In genomic region chr13:100744036-100744744, GRCm38 (mm10) we compare ENCODE assay signal across 8 mouse cellular contexts. TPM values are rescaled to one million over a fixed set of nuclear protein-coding genes. Genes with fewer than 3 reads are reported as not detected.
DNase-seq lines count a peak whose midpoint lies in the region; ATAC-seq lines count a peak whose summit lies in the region.

Mrps36 (minus strand) TSS chr13:100744659.

- peaks cover 17% of the 10 kb centered on the region for H3K4me1 ChIP-seq in heart, embryonic 13.5 days
- H3K4me1 ChIP-seq in liver, embryonic 12.5 days: peaks cover 76% of the 10 kb centered on the region
- peaks cover 8% of the 10 kb centered on the region; the same call in 1 of the 2 replicates for H3K4me1 ChIP-seq in stomach, embryonic 15.5 days

- DNase-seq in CD4-positive helper T cell, adult 2 months (ENCODE audit: low read depth, low spot score): peak; percentile 90
- peak; percentile 78 for DNase-seq in brain, embryonic 18.5 days (ENCODE audit: low read depth, low spot score)
- peak; percentile 96 for DNase-seq in kidney, postnatal 10 days
- DNase-seq in natural killer cell, adult 2 months (ENCODE audit: low spot score in 2 of 2): peak; percentile 88 to 90

- H3K36me3 ChIP-seq in heart, embryonic 13.5 days: peaks cover 16% of the 10 kb centered on the region
- peaks cover 13% of the 10 kb centered on the region for H3K36me3 ChIP-seq in liver, embryonic 12.5 days
- no peaks in the 10 kb centered on the region for H3K36me3 ChIP-seq in stomach, embryonic 15.5 days

- peak within 1 kb of the TSS; percentile 89 for H3K9ac ChIP-seq in heart, embryonic 13.5 days
- H3K9ac ChIP-seq in liver, embryonic 12.5 days: peak within 1 kb of the TSS; percentile 86
- peak within 1 kb of the TSS; percentile 77 for H3K9ac ChIP-seq in stomach, embryonic 15.5 days

- H3K27ac ChIP-seq in heart, embryonic 13.5 days (replicated peaks): peak within 1 kb of the TSS; percentile 96
- H3K27ac ChIP-seq in liver, embryonic 12.5 days: peak within 1 kb of the TSS; percentile 93
- H3K27ac ChIP-seq in stomach, embryonic 15.5 days: peak within 1 kb of the TSS; percentile 98

- H3K27me3 ChIP-seq in heart, embryonic 13.5 days (replicated peaks): no peaks in the 10 kb centered on the region
- no peaks in the 10 kb centered on the region for H3K27me3 ChIP-seq in liver, embryonic 12.5 days (replicated peaks)
- H3K27me3 ChIP-seq in stomach, embryonic 15.5 days (replicated peaks): no peaks in the 10 kb centered on the region

- H3K4me3 ChIP-seq in heart, embryonic 13.5 days: peak within 1 kb of the TSS; percentile 65
- H3K4me3 ChIP-seq in liver, embryonic 12.5 days: peak within 1 kb of the TSS; percentile 85
- H3K4me3 ChIP-seq in stomach, embryonic 15.5 days (replicated peaks): peak within 1 kb of the TSS; percentile 92

- ATAC-seq in erythroid progenitor cell, adult 5-6 weeks (replicated peaks; ENCODE audit: low FRiP score, poor library complexity, severe bottlenecking): peak; percentile 92
- peak; percentile 91 for ATAC-seq in heart, embryonic 13.5 days (ENCODE audit: extremely low read depth, insufficient number of reproducible peaks, low FRiP score, low TSS enrichment)
- peak; percentile 90 for ATAC-seq in liver, embryonic 12.5 days
- peak; percentile 95 for ATAC-seq in stomach, embryonic 15.5 days (ENCODE audit: insufficient read depth, low FRiP score, low read depth)

- peak within 1 kb of the TSS; percentile 72 for H3K4me2 ChIP-seq in heart, embryonic 13.5 days
- H3K4me2 ChIP-seq in liver, embryonic 12.5 days: peak within 1 kb of the TSS; percentile 79
- peak within 1 kb of the TSS; percentile 63 for H3K4me2 ChIP-seq in stomach, embryonic 15.5 days

- under 1% methylated on average over 52 of the region's 52 CpGs for WGBS in heart, embryonic 13.5 days
- under 1% methylated on average over 52 of the region's 52 CpGs for WGBS in liver, embryonic 12.5 days (ENCODE audit: insufficient replicate concordance)
- under 1% methylated on average over 52 of the region's 52 CpGs for WGBS in stomach, embryonic 15.5 days

- H3K9me3 ChIP-seq in heart, embryonic 13.5 days: no peaks in the 10 kb centered on the region
- no peaks in the 10 kb centered on the region for H3K9me3 ChIP-seq in liver, embryonic 12.5 days (replicated peaks)
- H3K9me3 ChIP-seq in stomach, embryonic 15.5 days: no peaks in the 10 kb centered on the region

RNA-seq across cellular contexts. Expression of gene Mrps36, which starts in this region (rescaled TPM):
- 75.3 and 100 TPM in 2 replicates for total RNA-seq in erythroid progenitor cell, adult 5-6 weeks (2015; ENCODE audit: low replicate concordance)
- total RNA-seq in erythroid progenitor cell, adult 5-6 weeks (2017; ENCODE audit: low replicate concordance): 52.8 and 99.2 TPM in 2 replicates
- 236 and 248 TPM in 2 replicates for polyA plus RNA-seq in heart, embryonic 13.5 days (2015; fragmentation: Nextera tagmentation; extraction: Ambion mirVana)
- 174 and 179 TPM in 2 replicates for polyA plus RNA-seq in liver, embryonic 12.5 days (2016; fragmentation: Nextera tagmentation; extraction: Ambion mirVana)
- 184 TPM in 2 replicates for polyA plus RNA-seq in stomach, embryonic 15.5 days (2015; fragmentation: Nextera tagmentation; extraction: Ambion mirVana)

Comparison
In these comparisons a context has a peak if more than half of its experiments do, and no peak if none do; other contexts are left out.
1. Peak in every context shown above with its lines: DNase-seq, ATAC-seq, H3K4me3 ChIP-seq and H3K27ac ChIP-seq.